Mouse (Mus musculus): Measurements from ENCODE around the gene Plekhg2. TPM values are rescaled to one million over a fixed set of nuclear protein-coding genes. Genes with fewer than 3 reads are reported as not detected.
A peak's percentile ranks its signal among the peaks of the same experiment; 100 is the strongest.

Gene Plekhg2
- polyA plus RNA-seq, 1 experiment = 37.5 TPM

DNA sequence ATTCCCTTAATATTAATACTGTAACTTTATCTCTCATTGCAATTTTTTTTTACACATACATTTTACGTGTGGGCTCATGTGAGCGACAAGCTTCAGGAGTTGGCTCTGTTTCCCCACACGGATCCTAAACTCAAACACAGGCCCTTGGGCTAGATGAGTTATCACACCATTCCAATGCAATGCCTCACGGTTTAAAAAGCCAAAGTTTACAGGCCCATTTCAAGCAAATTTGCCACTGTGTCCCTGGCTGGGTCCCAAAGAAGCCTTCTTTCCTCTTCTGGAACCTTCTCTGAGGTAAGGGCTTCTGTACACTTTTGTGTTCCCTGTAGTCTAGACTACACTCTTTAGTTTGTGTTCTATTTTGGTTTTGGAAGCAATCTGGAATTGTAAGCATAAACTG, 37.9 kb downstream of the Plekhg2 start:
- TF ChIP-seq CTCF (IDR thresholded peaks at IDR 0.05; ENCODE audit: insufficient read depth, low read length) = no peak
- TF ChIP-seq POLR2A (IDR thresholded peaks at IDR 0.05; ENCODE audit: borderline replicate concordance, extremely low read depth, low read depth, low read length) = no peak
- Histone ChIP-seq H3K4me1 (ENCODE audit: control insufficient read depth, insufficient read depth, low read length) (peaks cover 6% of the 10 kb centered on the region; the same call in 1 of the 2 replicates), H3K4me3 (replicated peaks; ENCODE audit: extremely low read depth, low read depth, low read length) (no peak overlapping the region)
- WGBS = 57% methylated on average over 4 of the region's 4 CpGs
- DNase-seq = no peak

DNA sequence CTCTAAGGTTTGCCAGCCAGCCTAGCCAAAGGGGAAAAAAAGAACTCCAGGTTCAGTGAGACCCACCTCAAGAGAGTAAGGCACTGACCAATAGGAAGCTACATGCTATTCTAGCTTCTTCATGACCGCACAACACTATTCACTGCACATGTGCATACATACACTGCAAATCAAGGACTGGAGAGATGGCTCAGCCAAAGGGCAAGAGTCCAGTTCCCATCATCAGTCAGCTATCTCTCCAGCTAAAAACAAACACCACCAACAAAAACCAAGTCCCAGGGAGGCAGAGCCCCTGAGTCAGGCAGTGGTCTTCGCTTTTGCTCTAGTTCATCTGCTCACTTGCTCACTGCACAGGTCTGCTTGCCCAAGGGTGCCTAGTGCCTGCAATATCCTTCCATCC, 44.1 kb downstream of the Plekhg2 start:
- DNase-seq = no peak
- no peaks in the 10 kb centered on the region for H3K4me1 ChIP-seq (ENCODE audit: control insufficient read depth, insufficient read depth, low read length)
- TF ChIP-seq CTCF (IDR thresholded peaks at IDR 0.05; ENCODE audit: insufficient read depth, low read length) (no peak), POLR2A (IDR thresholded peaks at IDR 0.05; ENCODE audit: borderline replicate concordance, extremely low read depth, low read depth, low read length) (no peak)
- WGBS = 95% methylated on average over 2 of the region's 2 CpGs
- no peak overlapping the region for H3K4me3 ChIP-seq (replicated peaks; ENCODE audit: extremely low read depth, low read depth, low read length)

DNA sequence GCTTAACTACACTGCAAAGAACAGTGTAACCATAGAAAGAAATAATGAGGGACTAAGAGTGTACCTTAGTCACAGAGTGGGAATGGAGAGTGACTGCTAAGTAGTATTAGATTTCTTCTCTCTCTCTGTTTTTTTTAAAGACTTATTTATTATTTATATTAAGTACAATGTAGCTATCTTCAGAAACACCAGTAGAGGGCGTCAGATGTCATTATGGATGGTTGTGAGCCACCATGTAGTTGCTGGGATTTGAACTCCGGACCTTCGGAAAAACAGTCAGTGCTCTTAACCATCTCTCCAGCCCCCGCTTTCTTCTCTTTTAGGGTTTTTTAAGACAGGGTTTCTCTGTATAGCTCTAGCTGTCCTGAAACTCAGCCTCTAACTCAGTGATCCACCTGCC, 45.9 kb downstream of the Plekhg2 start:
- no peak overlapping the region for H3K4me3 ChIP-seq (replicated peaks; ENCODE audit: extremely low read depth, low read depth, low read length)
- no peaks in the 10 kb centered on the region for H3K4me1 ChIP-seq (ENCODE audit: control insufficient read depth, insufficient read depth, low read length)
- TF ChIP-seq CTCF (IDR thresholded peaks at IDR 0.05; ENCODE audit: insufficient read depth, low read length) = no peak
- TF ChIP-seq POLR2A (IDR thresholded peaks at IDR 0.05; ENCODE audit: borderline replicate concordance, extremely low read depth, low read depth, low read length) = no peak
- 81% methylated on average over 4 of the region's 4 CpGs for WGBS
- no peak for DNase-seq

DNA sequence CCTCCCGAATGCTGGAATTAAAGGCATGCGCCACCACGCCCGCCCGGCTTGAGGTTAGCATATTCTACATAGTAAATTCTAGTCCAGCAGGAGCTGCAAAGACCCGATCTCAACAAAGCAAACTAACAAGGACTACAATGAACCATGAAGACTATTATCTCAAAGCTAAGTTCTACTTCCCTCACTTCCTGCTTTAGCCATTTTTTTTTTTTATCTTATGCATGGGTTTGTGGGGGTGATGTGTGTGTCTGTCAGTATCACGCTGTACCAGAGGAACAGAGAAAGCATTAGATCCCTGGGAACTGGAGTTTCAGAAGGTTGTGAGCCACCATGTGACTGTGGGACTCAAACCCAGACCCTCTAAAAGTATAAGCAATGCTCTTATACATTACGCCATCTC, 47.1 kb downstream of the Plekhg2 start:
- Histone ChIP-seq H3K4me3 (replicated peaks; ENCODE audit: extremely low read depth, low read depth, low read length) (no peak overlapping the region), H3K4me1 (ENCODE audit: control insufficient read depth, insufficient read depth, low read length) (no peaks in the 10 kb centered on the region)
- TF ChIP-seq POLR2A (IDR thresholded peaks at IDR 0.05; ENCODE audit: borderline replicate concordance, extremely low read depth, low read depth, low read length) = no peak
- TF ChIP-seq CTCF (IDR thresholded peaks at IDR 0.05; ENCODE audit: insufficient read depth, low read length) = no peak
- no peak for DNase-seq
- 96% methylated on average over 8 of the region's 8 CpGs for WGBS

DNA sequence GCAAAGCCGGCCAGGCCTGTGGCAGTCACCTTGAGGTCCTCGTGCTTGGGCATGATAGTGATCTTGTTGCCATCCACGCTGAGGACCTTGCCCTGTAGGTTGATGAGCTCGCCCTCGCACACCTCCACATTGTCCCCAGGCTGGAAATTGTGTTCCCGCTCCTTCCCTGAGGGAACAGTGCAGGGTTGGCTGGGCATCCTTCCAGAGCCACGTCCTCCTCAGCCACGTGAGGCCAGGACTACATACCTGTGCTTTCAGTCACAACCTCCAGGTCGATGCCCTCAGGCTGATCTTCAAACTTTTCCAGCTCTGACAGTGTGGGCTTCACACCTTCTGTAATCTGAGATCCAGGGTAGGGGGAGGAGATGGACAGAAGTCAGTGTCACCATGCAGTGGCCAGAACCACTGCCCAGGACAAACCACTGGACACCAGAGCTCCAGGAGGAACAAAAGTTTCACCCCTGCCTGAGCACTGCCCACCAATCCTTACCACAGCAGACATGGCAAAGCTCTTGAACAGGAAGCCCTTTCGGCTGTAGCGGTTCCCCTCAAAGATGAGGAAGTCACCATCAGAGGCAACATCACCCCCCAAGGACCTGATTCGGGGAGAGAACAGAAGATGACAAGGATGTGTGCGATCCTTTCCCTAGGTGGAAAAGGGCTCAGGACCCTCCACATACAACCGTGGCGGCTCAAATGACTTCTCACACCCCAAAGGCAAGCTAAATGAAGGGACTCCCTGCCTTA, 50.3 kb downstream of the Plekhg2 start:
- TF ChIP-seq POLR2A (IDR thresholded peaks at IDR 0.05; ENCODE audit: borderline replicate concordance, extremely low read depth, low read depth, low read length) = no peak
- no peak for TF ChIP-seq CTCF (IDR thresholded peaks at IDR 0.05; ENCODE audit: insufficient read depth, low read length)
- no peak for DNase-seq

DNA sequence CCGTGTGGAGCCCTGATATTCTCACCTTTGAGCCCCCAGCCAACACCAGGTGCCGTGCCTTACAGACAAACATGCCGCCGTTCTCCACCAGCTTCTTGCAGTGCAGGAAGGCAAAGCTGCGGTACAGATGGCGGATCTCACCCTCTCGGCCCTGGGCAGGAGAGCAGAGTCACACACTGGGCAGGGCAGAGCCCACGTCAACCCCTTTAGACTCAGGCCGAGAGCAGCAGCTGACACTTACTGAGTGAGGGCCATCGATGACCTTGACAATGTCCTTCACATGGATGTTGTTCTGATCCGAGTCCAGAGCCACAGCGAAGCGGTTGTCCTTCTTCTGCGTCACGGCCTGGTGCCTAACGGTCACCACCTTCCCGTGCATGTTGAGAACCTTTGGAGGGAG, 53.7 kb downstream of the Plekhg2 start:
- WGBS = 91% methylated on average over 17 of the region's 17 CpGs
- TF ChIP-seq CTCF (IDR thresholded peaks at IDR 0.05; ENCODE audit: insufficient read depth, low read length) (no peak), POLR2A (IDR thresholded peaks at IDR 0.05; ENCODE audit: borderline replicate concordance, extremely low read depth, low read depth, low read length) (no peak)
- no peak for DNase-seq
- Histone ChIP-seq H3K4me3 (replicated peaks; ENCODE audit: extremely low read depth, low read depth, low read length) (no peak overlapping the region), H3K4me1 (ENCODE audit: control insufficient read depth, insufficient read depth, low read length) (no peaks in the 10 kb centered on the region)

More for the DNA sequence above, 50.3 kb downstream of the Plekhg2 start:
- H3K4me1 ChIP-seq (ENCODE audit: control insufficient read depth, insufficient read depth, low read length) = no peaks in the 10 kb centered on the region
- no peak overlapping the region for H3K4me3 ChIP-seq (replicated peaks; ENCODE audit: extremely low read depth, low read depth, low read length)
- WGBS = 87% methylated on average over 15 of the region's 15 CpGs

DNA sequence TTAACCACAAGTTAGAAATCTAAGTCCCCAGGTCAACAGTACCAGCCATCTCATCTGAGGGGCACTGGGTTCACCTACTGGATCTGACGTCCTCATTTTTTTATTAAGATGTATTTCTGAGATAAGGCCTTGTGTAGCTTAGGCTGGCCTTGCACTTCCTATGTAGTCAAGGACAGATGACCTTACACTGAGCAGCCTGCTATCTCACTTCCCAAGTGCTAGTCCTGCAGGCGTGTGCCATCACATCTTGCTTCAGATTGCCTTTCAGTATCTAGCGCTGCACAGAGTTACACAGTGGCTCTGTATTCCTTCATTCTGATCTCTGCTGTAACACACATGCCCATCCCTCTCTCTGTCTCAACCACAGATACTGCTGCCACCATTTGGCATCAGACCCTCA, 54.4 kb downstream of the Plekhg2 start:
- H3K4me3 ChIP-seq (replicated peaks; ENCODE audit: extremely low read depth, low read depth, low read length) = no peak overlapping the region
- 86% methylated on average over 3 of the region's 3 CpGs for WGBS
- DNase-seq = no peak
- no peak for TF ChIP-seq CTCF (IDR thresholded peaks at IDR 0.05; ENCODE audit: insufficient read depth, low read length)
- TF ChIP-seq POLR2A (IDR thresholded peaks at IDR 0.05; ENCODE audit: borderline replicate concordance, extremely low read depth, low read depth, low read length) = no peak
- no peaks in the 10 kb centered on the region for H3K4me1 ChIP-seq (ENCODE audit: control insufficient read depth, insufficient read depth, low read length)

DNA sequence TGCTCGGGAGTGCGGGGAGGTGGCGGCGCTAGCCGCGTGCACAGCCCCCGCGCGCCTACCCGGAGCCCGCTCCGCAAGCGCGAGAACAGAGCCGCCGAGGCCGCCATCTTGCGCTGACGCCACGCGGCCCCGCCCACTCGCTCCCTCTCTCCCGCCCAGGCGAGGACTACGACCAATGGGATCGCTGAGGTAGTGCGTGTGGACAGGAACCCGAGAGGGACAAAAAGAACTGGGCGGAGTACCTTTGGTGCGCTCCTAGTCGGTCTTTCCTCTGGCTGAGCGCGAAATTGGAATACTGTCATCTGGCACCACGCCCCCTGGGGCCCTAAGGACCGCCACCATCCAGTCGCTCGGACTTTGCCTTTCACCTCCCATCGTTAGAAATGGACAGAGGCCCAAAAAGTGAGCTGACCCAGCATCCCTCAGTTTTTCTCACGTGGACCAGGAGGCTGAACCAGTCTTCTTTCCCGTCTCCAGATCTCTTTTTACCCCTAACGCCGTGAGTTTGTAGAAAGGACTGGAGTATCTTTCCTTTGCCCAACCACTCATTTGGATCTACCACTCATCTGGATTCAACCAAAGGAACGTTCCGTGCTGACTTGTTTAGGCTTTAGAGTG, 60.4 kb downstream of the Plekhg2 start, which contains the start of gene Timm50:
Timm50 (minus strand) TSS at position 147 of the 618 bp plus-strand sequence.
- peak; percentile 97 for DNase-seq
- under 1% methylated on average over 45 of the region's 45 CpGs for WGBS
- TF ChIP-seq CTCF (IDR thresholded peaks at IDR 0.05; ENCODE audit: insufficient read depth, low read length) = no peak
- peak; percentile 59; the same call in 1 of the 2 replicates for TF ChIP-seq POLR2A (IDR thresholded peaks at IDR 0.05; ENCODE audit: borderline replicate concordance, extremely low read depth, low read depth, low read length)
- H3K4me1 ChIP-seq (ENCODE audit: control insufficient read depth, insufficient read depth, low read length) = peaks cover 4% of the 10 kb centered on the region; the same call in 1 of the 2 replicates
- peak within 1 kb of the TSS; percentile 71 for H3K4me3 ChIP-seq (replicated peaks; ENCODE audit: extremely low read depth, low read depth, low read length)

DNA sequence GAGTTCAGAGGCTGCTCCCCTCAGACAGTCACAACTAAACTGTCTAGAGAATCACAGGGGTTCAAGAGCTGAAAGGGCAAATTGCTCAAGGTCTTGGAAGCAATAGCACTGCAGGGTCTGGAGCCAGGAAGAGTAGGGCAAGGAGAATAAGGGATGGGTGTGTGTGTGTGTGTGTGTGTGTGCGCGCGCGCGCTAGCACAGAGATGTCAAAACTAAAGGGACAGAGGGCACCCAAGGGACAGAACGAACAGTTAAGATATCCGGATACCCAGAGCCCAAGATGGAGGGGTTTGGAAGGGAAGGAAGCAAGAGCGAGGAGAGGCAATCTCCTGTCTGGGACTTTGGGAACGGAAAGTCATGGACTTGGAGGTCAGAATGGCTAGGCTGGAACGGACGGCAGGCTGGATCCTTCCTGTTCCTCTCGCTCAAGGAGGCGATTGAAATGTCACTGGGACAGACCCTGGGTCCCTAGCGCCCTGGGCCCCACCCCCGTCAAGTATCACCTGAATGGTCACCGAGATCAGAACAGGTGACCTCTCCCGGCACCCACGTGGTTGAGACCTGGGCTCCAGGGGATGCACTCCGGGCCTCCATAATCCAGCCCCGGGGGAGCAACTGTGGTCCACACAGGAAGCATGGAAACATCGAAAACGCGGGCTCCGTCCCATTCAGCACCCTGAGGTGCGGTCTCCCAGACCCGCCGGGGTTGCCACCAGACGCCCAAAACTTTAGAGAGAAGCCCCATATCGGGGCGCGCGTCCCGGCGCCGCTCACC, 61.1 kb downstream of the Plekhg2 start:
- H3K4me1 ChIP-seq (ENCODE audit: control insufficient read depth, insufficient read depth, low read length) = peaks cover 4% of the 10 kb centered on the region; the same call in 1 of the 2 replicates
- 4% methylated on average over 35 of the region's 35 CpGs for whole genome bisulfite sequencing

More for the DNA sequence above, 61.1 kb downstream of the Plekhg2 start:
- TF ChIP-seq POLR2A (IDR thresholded peaks at IDR 0.05; ENCODE audit: borderline replicate concordance, extremely low read depth, low read depth, low read length) (no peak), CTCF (IDR thresholded peaks at IDR 0.05; ENCODE audit: insufficient read depth, low read length) (no peak)
- H3K4me3 ChIP-seq (replicated peaks; ENCODE audit: extremely low read depth, low read depth, low read length) = peak overlapping the region; percentile 71
- DNase-seq = no peak
